Mouse (Mus musculus): ENCODE measurements around the gene Mfap2. TPM values are rescaled to one million over a fixed set of nuclear protein-coding genes. Genes with fewer than 3 reads are reported as not detected.

The Mfap2 gene
- total RNA-seq, 1 experiment from 2014 or later, result not detected

- no peak for ATAC-seq (ENCODE audit: extremely low read depth, insufficient number of reproducible peaks, low FRiP score, poor library complexity, severe bottlenecking)
Observed at GRCm38 (mm10) chr4:141059616-141060425, 49.6 kb downstream of the Mfap2 start.

GRCm38 (mm10) chr4:141060426-141061301, 50.4 kb downstream of the Mfap2 start, which contains the start of gene Crocc:
Crocc (minus strand) TSS chr4:141060550.
- peak; percentile 85 for ATAC-seq (ENCODE audit: extremely low read depth, insufficient number of reproducible peaks, low FRiP score, poor library complexity, severe bottlenecking)

- ATAC-seq (ENCODE audit: extremely low read depth, insufficient number of reproducible peaks, low FRiP score, poor library complexity, severe bottlenecking), result no peak
Observed at GRCm38 (mm10) chr4:141064104-141064659, 54.0 kb downstream of the Mfap2 start.

DNA sequence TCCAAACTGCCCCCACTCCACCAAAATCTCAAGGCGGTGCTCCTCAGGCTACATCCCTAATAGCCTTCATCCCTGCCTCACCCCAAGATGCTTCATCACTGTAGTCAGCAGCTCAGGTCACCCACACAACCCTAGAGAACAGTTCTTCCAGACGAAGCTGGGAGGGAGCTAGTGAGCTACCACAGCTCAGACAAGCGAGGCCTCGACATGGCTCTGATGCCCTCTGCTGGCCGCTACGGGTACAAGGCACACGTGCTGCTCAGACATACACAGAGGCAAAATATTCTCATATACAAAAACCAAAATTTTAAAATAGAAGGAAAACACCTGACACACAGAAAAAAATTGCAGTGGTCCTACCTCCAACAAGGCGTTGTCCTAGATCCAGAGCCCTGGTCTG, 54.9 kb downstream of the Mfap2 start:
- peak; percentile 66 for ATAC-seq (ENCODE audit: extremely low read depth, insufficient number of reproducible peaks, low FRiP score, poor library complexity, severe bottlenecking)

Other genes starting within 250 kb of the Mfap2 start
- 148 and 162 TPM in 2 replicates for gene Padi4, start 236.2 kb upstream of the Mfap2 start, total RNA-seq (2017)
- gene Padi3, start 199.8 kb upstream of the Mfap2 start, total RNA-seq (2017), result not detected in 2 replicates
- 0.49 and 0.81 TPM in 2 replicates for gene Padi1, start 164.6 kb upstream of the Mfap2 start, total RNA-seq (2017)
- 8.4 and 9.3 TPM in 2 replicates for gene Padi2, start 104.1 kb upstream of the Mfap2 start, total RNA-seq (2017)
- gene Sdhb, start 49.2 kb upstream of the Mfap2 start, total RNA-seq (2017), result 71.8 and 72.5 TPM in 2 replicates
- gene Atp13a2, start 23.5 kb upstream of the Mfap2 start, total RNA-seq (2017), result 47.8 TPM in 2 replicates
- gene Crocc, start 50.1 kb downstream of the Mfap2 start, total RNA-seq (2017), result 6.5 and 6.8 TPM in 2 replicates
- gene Necap2, start 67.9 kb downstream of the Mfap2 start, total RNA-seq (2017), result 104 and 117 TPM in 2 replicates
- not detected in 2 replicates for gene Spata21, start 77.9 kb downstream of the Mfap2 start, total RNA-seq (2017)
- gene Szrd1, start 129.4 kb downstream of the Mfap2 start, total RNA-seq (2017), result 46.0 and 46.1 TPM in 2 replicates
- gene Fbxo42, start 137.5 kb downstream of the Mfap2 start, total RNA-seq (2017), result 10.8 and 10.9 TPM in 2 replicates
- gene Rsg1, start 203.5 kb downstream of the Mfap2 start, total RNA-seq (2017), result 0.70 and 1.2 TPM in 2 replicates
- gene Arhgef19, start 229.1 kb downstream of the Mfap2 start, total RNA-seq (2017), result not detected in 2 replicates